Mouse (Mus musculus): Measurements from ENCODE around the gene Meis2. TPM values are rescaled to one million over a fixed set of nuclear protein-coding genes. Genes with fewer than 3 reads are reported as not detected.

Meis2 gene
- polyA plus RNA-seq, 2 experiments from 2014 or later = 0.26 TPM; not detected in 1

GRCm38 (mm10) chr2:115996438-115996837 is 69.2 kb downstream of the Meis2 start:
- no peak for ATAC-seq

- no peak for ATAC-seq
These were observed 71.8 kb downstream of the Meis2 start for GRCm38 (mm10) chr2:115993877-115994276.

- no peak for ATAC-seq
These were observed 76.4 kb downstream of the Meis2 start for GRCm38 (mm10) chr2:115989249-115989648.

GRCm38 (mm10) chr2:115988448-115988847 is 77.2 kb downstream of the Meis2 start:
- no peak for ATAC-seq

GRCm38 (mm10) chr2:115984952-115985351 is 80.7 kb downstream of the Meis2 start:
- no peak for ATAC-seq

- ATAC-seq = no peak
These were observed 81.2 kb downstream of the Meis2 start for GRCm38 (mm10) chr2:115984487-115984886.

DNA sequence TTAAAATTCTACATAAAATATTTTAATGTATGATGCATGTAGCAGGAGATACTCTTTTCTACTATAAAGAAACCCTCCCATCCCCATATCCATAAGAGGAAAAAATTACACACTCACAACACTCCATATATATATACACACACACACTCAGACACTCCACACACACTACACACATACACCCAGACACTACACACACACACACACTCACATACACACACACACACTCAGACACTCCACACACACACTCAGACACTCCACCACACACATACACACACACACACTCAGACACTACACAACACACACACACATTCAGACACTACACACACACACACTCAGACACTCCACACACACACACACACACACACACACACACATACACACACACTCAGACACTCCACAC is 85.1 kb downstream of the Meis2 start:
- no peak for ATAC-seq

DNA sequence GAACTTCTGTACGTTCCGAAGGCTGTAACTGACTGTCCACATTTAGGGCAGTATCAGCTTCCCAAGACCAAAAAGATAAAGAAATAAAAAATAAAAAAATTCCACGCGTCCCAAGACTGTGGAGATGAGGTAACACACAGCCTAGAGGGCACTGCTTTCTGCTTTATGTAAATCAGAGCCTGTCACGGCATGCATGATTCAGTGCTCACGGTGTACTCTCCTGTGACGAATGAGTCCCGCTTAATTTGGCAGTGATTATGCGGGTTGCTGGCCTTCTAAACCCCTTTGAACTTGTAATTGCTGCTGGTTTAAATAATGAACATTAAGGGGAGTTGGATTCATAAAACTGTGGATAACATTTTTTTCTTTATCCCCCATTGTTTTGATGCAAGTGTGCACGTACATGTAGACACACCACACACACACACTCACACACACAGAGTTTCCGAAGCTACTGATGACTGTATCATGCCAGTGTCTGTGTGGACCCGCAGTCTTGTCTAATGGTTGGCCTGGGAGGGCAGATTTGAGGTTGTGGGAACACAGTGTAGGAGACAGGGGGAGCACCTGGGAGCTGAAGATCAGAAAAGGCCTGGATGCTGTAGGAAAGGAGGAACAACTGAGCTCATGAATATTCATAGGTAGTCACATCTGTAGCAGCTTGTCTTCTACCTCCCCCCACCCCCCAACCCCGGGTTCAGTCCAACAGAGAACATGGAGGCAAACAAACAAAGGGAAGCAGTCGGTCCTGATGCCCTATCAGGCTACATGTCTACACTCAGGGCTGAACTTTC is 85.8 kb downstream of the Meis2 start:
- no peak for ATAC-seq

- no peak for ATAC-seq
These were observed 87.0 kb downstream of the Meis2 start for GRCm38 (mm10) chr2:115978666-115979065.

DNA sequence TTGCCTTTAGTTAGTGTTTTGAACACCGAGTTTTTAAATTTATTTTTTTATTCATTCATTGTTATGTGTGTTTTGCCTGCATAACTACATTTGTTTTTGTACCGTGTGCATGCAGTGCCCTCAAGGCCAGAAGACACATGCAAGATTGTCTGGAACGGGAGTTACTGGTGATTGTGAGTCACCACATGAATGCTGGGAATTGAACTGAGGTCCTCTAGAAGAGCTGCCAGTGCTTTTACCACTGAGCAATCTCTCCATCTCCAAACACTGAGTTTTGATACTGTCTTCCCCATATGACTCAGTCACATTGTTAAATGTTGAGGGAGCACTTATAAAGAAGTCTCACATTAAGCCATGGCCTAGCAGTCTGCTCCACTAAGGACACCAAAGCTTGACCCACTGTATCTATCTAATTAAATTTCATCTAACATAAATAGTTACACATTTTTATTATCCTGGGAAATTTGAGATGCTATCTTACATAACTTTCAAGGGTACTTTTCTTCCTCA is 94.3 kb downstream of the Meis2 start:
- no peak for ATAC-seq

GRCm38 (mm10) chr2:115970091-115970820 is 95.4 kb downstream of the Meis2 start:
- no peak for ATAC-seq

- ATAC-seq = no peak
These were observed 96.4 kb downstream of the Meis2 start for GRCm38 (mm10) chr2:115969201-115969600.

GRCm38 (mm10) chr2:115964911-115965310 is 100.7 kb downstream of the Meis2 start:
- no peak for ATAC-seq

DNA sequence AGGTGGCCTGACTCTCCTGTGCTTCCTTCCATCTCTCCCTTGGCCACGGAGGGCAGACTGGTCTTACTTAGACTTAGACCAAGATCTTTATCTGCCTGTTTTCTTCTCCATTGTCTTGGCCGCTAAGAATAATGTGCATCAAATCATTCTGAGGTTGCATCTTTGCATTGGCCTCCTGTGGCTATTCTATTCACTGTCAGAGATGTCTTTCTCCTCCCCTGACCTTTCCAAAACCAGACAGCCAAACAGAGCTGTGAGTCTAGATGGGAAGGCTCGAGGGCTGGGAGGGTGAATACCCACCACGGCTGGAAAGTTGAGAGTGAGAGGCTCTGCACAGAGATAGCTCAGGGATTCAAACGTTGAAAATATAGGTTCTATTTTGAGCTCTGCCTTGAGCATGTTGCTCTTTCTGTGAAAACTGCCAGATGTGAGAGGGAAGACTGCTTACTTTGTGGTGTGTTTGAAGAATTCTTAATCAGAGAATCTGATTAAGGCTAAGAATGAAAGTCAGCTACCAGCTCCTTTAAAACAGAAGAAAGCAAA is 102.3 kb downstream of the Meis2 start:
- no peak for ATAC-seq

GRCm38 (mm10) chr2:115962728-115963127 is 102.9 kb downstream of the Meis2 start:
- ATAC-seq = no peak

DNA sequence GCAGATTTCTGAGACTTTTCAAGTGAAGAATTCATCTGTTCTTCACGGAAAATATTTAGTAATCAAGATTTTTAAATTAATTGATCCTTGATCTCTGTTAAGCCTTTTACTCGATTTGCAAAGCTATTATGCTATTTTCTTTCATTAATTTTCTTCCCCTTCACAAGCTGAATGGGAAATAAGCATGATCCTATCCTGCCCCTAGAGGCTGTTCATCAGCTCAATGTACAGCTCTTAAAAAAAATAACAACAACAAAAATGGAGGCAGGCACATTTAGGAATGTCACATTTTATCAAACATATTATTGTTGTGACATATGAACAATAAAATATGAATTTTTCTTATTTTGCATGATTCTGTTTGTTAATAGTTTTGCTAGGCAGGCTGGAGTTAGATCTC is 103.5 kb downstream of the Meis2 start:
- no peak for ATAC-seq

GRCm38 (mm10) chr2:115960615-115961014 is 105.0 kb downstream of the Meis2 start:
- ATAC-seq = no peak

- no peak for ATAC-seq
These were observed 108.9 kb downstream of the Meis2 start for GRCm38 (mm10) chr2:115956786-115957185.

DNA sequence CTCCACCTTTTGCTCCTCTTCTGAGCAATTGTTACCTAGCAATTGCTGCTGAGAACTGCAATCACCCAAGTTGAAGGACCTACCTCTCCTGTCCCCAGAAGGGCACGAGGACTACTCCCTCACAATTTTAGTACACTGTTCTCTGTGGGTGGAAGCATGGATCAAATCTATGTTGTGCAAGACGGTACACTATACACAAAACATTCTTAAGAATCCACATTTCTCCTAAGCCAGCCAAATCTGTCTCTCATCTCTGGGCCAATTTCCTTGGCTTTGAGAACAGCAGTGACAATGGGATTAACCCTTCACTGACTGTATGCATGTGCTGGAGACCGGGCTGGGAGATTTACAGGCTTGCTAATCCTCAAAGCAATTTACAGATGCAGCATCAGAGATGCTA is 115.0 kb downstream of the Meis2 start:
- ATAC-seq = no peak

DNA sequence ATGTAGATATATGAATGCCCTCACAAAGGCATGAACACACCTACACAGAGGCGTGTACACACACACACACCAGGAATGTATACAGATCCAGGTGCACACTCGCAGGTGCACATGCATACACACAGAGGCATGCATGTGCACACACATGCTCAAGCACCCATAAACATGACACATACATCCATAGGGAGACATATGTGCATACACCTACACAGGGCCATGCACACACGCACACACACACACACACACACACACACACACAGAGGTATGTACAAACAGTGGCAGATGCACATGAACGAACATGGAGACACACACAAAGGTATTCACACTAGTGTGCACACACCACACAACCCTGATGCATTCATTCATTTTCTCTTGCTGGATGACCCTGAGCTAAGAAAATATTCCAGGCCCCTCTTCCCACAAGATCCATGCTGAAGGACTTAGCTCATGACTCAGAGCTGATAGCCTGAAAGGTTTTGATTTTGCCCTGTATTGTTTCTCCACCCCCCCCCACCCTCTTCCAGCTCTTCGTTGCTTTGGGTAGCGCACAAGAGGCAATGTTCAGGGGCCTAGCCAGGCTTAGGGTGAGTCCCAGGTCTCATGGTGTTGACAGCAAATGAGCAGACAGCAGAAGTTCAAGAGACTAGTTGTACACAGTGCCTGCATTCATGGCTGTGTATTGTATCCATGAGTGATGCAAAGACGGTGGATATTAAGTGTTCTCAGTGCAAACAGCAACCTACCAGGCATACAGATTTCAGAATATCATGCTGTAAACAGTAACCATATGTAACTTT is 116.8 kb downstream of the Meis2 start:
- no peak for ATAC-seq

- no peak for ATAC-seq
These were observed 117.9 kb downstream of the Meis2 start for GRCm38 (mm10) chr2:115947714-115948226.

- ATAC-seq = no peak
These were observed 122.6 kb downstream of the Meis2 start for GRCm38 (mm10) chr2:115943044-115943443.

Data from activated CD4-positive, CD25-positive, alpha-beta regulatory T cell, adult 4 months (primary cell).